Mouse (Mus musculus): ENCODE data around the gene Exog.

The Exog gene

DNA sequence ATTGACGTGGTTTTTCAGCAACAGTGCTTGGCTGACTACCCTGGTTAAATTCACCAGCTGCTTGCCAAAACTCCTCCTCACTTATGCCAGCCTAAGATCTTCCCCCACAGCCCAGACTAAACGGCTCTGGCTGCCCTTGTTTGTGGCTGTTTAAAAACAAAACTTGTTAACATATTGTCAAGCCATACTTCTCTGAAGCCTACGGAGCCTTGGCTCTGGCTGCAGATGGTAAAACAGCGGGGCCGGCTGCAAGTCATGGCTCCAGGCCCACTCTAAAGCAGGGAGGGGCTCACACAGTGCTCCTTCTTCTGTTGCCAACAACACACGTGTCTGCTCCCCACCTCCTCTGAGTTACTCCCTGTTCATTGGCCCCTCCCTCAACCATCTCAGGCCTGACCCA, 66.2 kb downstream of the Exog start:
- peak; percentile 90 to 94 for DNase-seq

DNA sequence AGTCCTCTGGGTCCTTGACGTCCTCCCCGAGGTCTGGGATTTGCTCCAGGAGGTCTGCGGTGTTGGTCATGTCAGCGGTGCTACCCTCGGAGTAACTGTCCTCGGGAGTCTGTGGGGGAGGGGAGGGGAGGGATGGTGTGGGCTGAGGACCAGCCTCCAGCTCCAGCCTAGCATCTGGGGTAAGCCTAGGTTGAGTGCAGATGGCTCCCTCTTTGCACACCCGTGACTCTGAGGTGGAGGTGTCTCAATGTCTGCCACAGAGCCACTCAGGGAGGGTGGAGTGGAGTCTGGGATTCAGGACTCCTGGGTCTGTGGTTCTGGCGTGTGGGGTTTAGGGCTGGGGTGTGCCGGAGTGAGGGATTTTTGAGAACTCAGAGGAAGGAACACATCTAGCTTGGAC, 68.2 kb downstream of the Exog start:
- DNase-seq: no peak

DNA sequence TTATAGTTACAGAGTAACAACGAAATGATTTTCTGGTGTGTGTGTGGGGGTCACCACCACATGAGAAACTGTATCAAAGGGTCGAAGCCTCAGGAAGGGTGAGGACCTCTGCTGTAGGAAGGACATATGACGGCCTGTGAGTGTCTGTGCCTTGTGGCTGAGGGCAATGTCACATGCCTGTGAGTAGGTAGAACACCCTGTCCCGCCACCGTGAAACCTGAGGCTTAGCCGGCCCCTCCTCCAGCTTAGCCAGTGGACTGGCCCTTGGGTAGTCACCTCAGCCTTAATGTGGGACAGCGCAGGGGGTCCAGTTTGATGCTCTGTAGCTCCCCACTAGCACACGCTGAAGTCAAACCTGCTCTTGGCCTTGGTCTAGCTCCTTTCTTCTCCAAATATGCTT, 69.1 kb downstream of the Exog start:
- no peak for DNase-seq

DNA sequence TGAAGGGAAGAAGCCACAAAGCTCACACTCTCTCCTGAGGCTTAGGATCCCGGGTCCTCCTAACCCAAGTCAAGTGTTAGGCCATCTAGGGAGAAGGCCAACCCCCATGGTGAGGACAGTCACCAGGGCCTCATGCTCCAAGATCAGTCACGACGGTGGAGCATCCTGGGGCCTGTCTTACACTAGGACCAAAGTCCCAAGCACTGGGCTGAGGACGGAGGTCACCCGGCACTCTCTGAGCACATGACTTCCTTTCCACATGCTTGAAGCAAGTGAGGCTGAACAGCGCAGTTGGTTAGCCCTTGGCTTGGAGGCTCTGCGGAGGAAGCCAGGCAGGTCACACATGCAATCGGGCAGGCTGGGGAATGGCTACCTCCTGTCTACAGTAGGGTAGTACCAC, 70.2 kb downstream of the Exog start:
- DNase-seq: no peak

Data from cerebellum, postnatal 14 days (tissue).